Comparison of ENCODE assay signal across 11 mouse cellular contexts in the genomic region with DNA sequence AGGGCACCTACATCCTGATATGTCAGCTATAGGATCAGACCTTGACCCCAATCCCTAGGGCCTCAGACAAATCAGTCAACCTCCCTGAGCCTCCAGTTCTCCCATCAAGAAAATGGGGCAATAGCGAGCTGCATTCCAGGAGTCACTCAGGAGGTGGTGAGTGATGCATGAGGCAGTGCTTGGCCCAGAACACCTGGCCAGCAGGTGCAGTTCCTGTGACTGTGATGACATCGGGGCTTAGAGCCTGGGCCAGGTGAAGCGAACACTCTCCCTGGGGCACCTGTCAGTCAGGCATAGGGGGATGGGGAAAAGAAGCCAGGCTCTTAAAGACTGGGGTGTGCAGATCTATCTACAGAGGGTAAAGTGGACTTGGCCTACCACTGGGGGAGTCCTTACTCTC. TPM values are rescaled to one million over a fixed set of nuclear protein-coding genes. Genes with fewer than 3 reads are reported as not detected.
A peak's percentile ranks its signal among the peaks of the same experiment; 100 is the strongest.
DNase-seq lines count a peak whose midpoint lies in the region; ATAC-seq and TF ChIP-seq lines count a peak whose summit lies in the region.
"Had no signal": no experiment of that assay in that cellular context is flagged by ENCODE, and none has a peak within 500 bp of the region (broad histone marks: within the 10 kb centered on the region; RNA-seq: fewer than 3 reads in every experiment).

No protein-coding gene starts in this region.

- DNase-seq in heart, embryonic 10.5 days (ENCODE audit: low spot score): no peak
- no peak for DNase-seq in heart, adult 9 months (ENCODE audit: low spot score in 2 of 2)
- no peak for DNase-seq in lung, postnatal 14 days
- DNase-seq in limb, embryonic 14.5 days (ENCODE audit: low spot score): no peak
- no peak for DNase-seq in frontal cortex, postnatal 14 days (ENCODE audit: low spot score in 2 of 2)
- DNase-seq in gastrocnemius, adult 18-20 months (ENCODE audit: low spot score): no peak
- DNase-seq: B cell, adult 2 months; gastrocnemius, postnatal 36 days had no signal

- H3K4me1 ChIP-seq in heart, embryonic 10.5 days: peaks cover 79% of the 10 kb centered on the region
- H3K4me1 ChIP-seq in lung, embryonic 15.5 days: peaks cover 63% of the 10 kb centered on the region
- peaks cover 42% of the 10 kb centered on the region for H3K4me1 ChIP-seq in limb, embryonic 14.5 days (ENCODE audit: control insufficient read depth, insufficient read depth, low read length)
- H3K4me1 ChIP-seq in stomach, embryonic 16.5 days (ENCODE audit: control insufficient read depth, insufficient read depth, low read length): peaks cover 50% of the 10 kb centered on the region

- no peaks in the 10 kb centered on the region for H3K9me3 ChIP-seq in heart, embryonic 10.5 days
- H3K9me3 ChIP-seq in lung, embryonic 15.5 days: no peaks in the 10 kb centered on the region
- H3K9me3 ChIP-seq in limb, embryonic 14.5 days (ENCODE audit: control insufficient read depth, low read length): no peaks in the 10 kb centered on the region
- H3K9me3 ChIP-seq in stomach, embryonic 16.5 days (replicated peaks; ENCODE audit: control insufficient read depth, low read length): no peaks in the 10 kb centered on the region

- peak overlapping the region; percentile 50; the same call in 1 of the 2 replicates for H3K27ac ChIP-seq in heart, embryonic 10.5 days
- H3K27ac ChIP-seq in lung, embryonic 15.5 days: peak overlapping the region; percentile 73
- H3K27ac ChIP-seq in limb, embryonic 14.5 days (replicated peaks; ENCODE audit: low read depth, low read length): peak overlapping the region; percentile 78; the same call in 1 of the 2 replicates
- peak overlapping the region; percentile 47 for H3K27ac ChIP-seq in stomach, embryonic 16.5 days (ENCODE audit: low read length)

- no peak overlapping the region for H3K4me3 ChIP-seq in heart, embryonic 10.5 days
- peak overlapping the region; percentile 79 for H3K4me3 ChIP-seq in lung, embryonic 15.5 days
- H3K4me3 ChIP-seq in limb, embryonic 14.5 days (replicated peaks; ENCODE audit: low read length): no peak overlapping the region
- H3K4me3 ChIP-seq in stomach, embryonic 16.5 days (replicated peaks; ENCODE audit: low read length): no peak overlapping the region

- TF ChIP-seq POLR2A in limb, embryonic 14.5 days (IDR thresholded peaks at IDR 0.05; ENCODE audit: borderline replicate concordance, extremely low read depth, insufficient read depth, insufficient read length): no peak

- 77% methylated on average over 3 of the region's 3 CpGs for WGBS in heart, embryonic 10.5 days
- 52% methylated on average over 3 of the region's 3 CpGs for WGBS in lung, embryonic 15.5 days
- 67% methylated on average over 3 of the region's 3 CpGs for WGBS in limb, embryonic 14.5 days
- 56% methylated on average over 3 of the region's 3 CpGs for WGBS in stomach, embryonic 16.5 days

- H3K27me3 ChIP-seq in heart, embryonic 10.5 days (ENCODE audit: insufficient read depth, poor library complexity, severe bottlenecking): 0 out of 2 replicates have a peak, but pooled peaks cover under 1% of the 10 kb centered on the region
- H3K27me3 ChIP-seq in lung, embryonic 15.5 days: no peaks in the 10 kb centered on the region
- H3K27me3 ChIP-seq in limb, embryonic 14.5 days (ENCODE audit: control insufficient read depth, insufficient read depth, low read length): no peaks in the 10 kb centered on the region
- H3K27me3 ChIP-seq in stomach, embryonic 16.5 days (ENCODE audit: control insufficient read depth, insufficient read depth, low read length): no peaks in the 10 kb centered on the region

- H3K9ac ChIP-seq in lung, embryonic 15.5 days: peak overlapping the region; percentile 20; the same call in 1 of the 2 replicates
- H3K9ac ChIP-seq in limb, embryonic 14.5 days (ENCODE audit: low read depth, low read length, severe bottlenecking): no peak overlapping the region
- peak overlapping the region; percentile 92 for H3K9ac ChIP-seq in stomach, embryonic 16.5 days (ENCODE audit: low read length)

- ATAC-seq in lung, embryonic 15.5 days (ENCODE audit: borderline replicate concordance, extremely low read depth, low FRiP score, low TSS enrichment): no peak
- no peak for ATAC-seq in limb, embryonic 14.5 days (ENCODE audit: low FRiP score, low read depth)
- ATAC-seq in stomach, embryonic 16.5 days (ENCODE audit: insufficient read depth, low FRiP score): no peak

- peaks cover 50% of the 10 kb centered on the region for H3K36me3 ChIP-seq in heart, embryonic 10.5 days
- peaks cover 26% of the 10 kb centered on the region for H3K36me3 ChIP-seq in lung, embryonic 15.5 days
- peaks cover 36% of the 10 kb centered on the region for H3K36me3 ChIP-seq in limb, embryonic 14.5 days (ENCODE audit: control insufficient read depth, insufficient read depth, low read length)
- 0 out of 2 replicates have a peak, but pooled peaks cover 1% of the 10 kb centered on the region for H3K36me3 ChIP-seq in stomach, embryonic 16.5 days (ENCODE audit: control insufficient read depth, insufficient read depth, low read length)

- peak overlapping the region; percentile 87 for H3K4me2 ChIP-seq in lung, embryonic 15.5 days
- H3K4me2 ChIP-seq in limb, embryonic 14.5 days (replicated peaks; ENCODE audit: low read depth, low read length, severe bottlenecking): peak overlapping the region; percentile 18; the same call in 1 of the 2 replicates
- peak overlapping the region; percentile 53 for H3K4me2 ChIP-seq in stomach, embryonic 16.5 days (ENCODE audit: low read depth, low read length)
- H3K4me2 ChIP-seq: liver, embryonic 11.5 days had no signal

RNA-seq across cellular contexts. Expression of gene Mtss1l, which starts 3.2 kb away (rescaled TPM):
- 5.3 and 6.4 TPM in 2 replicates for polyA plus RNA-seq in heart, embryonic 10.5 days (2016; fragmentation: Nextera tagmentation; extraction: Ambion mirVana)
- 23.0 and 27.9 TPM in 2 replicates for polyA plus RNA-seq in lung, embryonic 15.5 days (2015; fragmentation: Nextera tagmentation; extraction: Ambion mirVana)
- 78.7 and 115 TPM in 2 replicates for polyA plus RNA-seq in limb, embryonic 14.5 days (2012; rRNA removed)
- 19.1 and 28.0 TPM in 2 replicates for polyA plus RNA-seq in limb, embryonic 14.5 days (2014; fragmentation: Nextera tagmentation; extraction: Ambion mirVana)
- polyA plus RNA-seq in stomach, embryonic 16.5 days (2015; fragmentation: Nextera tagmentation; extraction: Ambion mirVana): 7.0 and 8.2 TPM in 2 replicates
- 100 to 1,000 TPM; 104 to 126 TPM for total RNA-seq in gastrocnemius, adult 18-20 months (2021)

Comparison
In these comparisons a context has a peak if more than half of its experiments do, and no peak if none do; other contexts are left out.
1. H3K4me2 ChIP-seq: peak in every context shown above with its lines; median percentile 87 in lung, embryonic 15.5 days; 53 in stomach, embryonic 16.5 days; 18 in limb, embryonic 14.5 days.